Mouse (Mus musculus) brain, embryonic 18.5 days (tissue): ENCODE data around the gene Gm47791.
A peak's percentile ranks its signal among the peaks of the same experiment; 100 is the strongest.

Experiments used
- DNase-seq: peaks from one replicate; pipeline ENCODE4 v3.0.0-alpha.2; 2012; ENCODE audit warnings: low read depth, low spot score

Gm47791 gene

GRCm38 (mm10) chr1:82724339-82725025, 46.6 kb downstream of the Gm47791 start, which contains the start of gene Mff:
Gene Mff, plus strand, starts transcription at chr1:82724890.
- DNase-seq, result peak; percentile 92
